Mouse (Mus musculus): ENCODE data around the gene Card6.

- TF ChIP-seq CTCF (IDR thresholded peaks at IDR 0.05; ENCODE audit: low read depth): no peak
- no peak for TF ChIP-seq EP300 (optimal IDR thresholded peaks at IDR 0.05)
Measured at GRCm38 (mm10) chr15:5115173-5115572, 6.8 kb upstream of the Card6 start.
